Mouse (Mus musculus): Measurements from ENCODE around the gene Gm28048. TPM values are rescaled to one million over a fixed set of nuclear protein-coding genes. Genes with fewer than 3 reads are reported as not detected.

The Gm28048 gene
- 10 to 100 TPM; 32.2 to 37.8 (median 34.9) TPM for polyA plus RNA-seq (2017; shearing (Covaris generic))

DNA sequence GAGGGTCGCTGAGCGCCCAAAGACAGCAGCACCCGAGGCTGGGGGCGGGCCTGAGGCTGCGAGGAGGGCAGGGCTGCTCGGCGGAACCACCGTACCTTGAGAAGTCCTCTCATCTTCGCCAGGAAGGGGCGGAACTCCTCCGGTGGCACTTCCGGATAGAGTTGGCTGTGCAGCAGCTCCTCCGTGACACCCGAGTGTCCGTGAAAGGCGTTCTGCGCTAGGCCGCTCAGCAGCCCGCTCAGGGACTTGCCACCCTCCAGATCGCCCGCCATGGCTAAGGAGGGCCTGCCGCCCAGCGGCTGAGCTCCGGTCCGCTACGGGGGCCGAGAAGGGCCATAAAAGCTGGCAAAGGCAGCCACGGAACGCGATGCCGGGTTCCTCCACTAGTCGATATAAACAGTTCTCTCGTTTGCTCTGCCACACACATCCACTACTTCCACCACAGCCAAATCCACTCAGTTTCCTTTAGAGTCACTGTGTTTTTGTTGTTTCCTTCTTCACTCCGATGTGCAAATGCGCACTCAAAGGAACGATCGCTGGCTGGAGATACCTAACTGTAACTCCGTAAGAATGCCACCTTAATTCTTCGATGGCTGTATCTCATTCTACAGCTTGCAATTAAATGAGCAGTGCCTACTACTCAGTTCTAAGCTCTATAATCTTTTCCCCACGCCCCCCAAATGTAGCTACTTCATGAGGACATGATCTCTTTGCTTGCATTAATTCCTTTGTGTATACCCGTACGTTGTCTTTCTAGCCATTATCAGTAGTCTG, at the start of gene Gm28048, which contains the start of gene Commd1:
Gene Gm28048 (minus strand): TSS at position 107 of the 774 bp plus-strand sequence.
Gene Commd1 (minus strand): TSS at position 399 of the 774 bp plus-strand sequence.
- ATAC-seq: peak; percentile 93

DNA sequence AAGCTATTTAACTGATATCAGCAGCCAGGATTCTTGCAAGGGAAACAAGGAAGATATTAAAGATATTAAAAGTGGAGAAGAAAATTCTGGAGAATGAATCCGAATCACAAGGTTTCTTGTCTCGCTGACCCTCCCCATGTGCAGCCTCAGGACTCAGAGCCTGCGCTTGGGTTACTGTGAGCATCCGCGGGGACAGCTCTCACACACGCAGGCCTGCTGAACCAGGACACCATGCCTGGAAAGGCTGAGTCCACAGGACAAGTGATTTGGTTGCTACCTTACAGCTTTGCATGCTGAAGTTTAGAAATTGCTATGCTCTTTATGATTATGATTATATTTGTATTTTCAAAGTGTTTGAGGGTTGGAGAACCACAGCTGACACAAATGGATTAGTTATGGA, 47.5 kb upstream of the Gm28048 start:
- no peak for ATAC-seq

DNA sequence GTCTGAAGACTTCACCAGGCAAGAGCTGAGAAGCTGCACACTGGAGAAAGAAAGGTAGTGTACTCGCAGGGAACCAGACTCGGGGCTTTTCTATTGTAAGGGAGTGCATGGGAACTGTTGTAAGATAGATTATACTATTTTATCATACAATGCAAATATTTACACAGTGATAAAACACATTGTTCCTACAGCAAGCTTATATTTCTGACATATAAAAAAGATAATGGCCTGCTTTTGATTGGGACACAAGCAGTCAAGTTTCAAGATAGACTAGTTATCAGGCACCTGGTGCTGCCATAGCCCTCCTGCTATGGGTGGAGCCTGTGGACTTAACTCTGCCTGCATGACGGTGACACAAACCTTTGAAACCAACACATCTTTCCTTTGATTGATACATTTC, 47.1 kb upstream of the Gm28048 start:
- no peak for ATAC-seq

DNA sequence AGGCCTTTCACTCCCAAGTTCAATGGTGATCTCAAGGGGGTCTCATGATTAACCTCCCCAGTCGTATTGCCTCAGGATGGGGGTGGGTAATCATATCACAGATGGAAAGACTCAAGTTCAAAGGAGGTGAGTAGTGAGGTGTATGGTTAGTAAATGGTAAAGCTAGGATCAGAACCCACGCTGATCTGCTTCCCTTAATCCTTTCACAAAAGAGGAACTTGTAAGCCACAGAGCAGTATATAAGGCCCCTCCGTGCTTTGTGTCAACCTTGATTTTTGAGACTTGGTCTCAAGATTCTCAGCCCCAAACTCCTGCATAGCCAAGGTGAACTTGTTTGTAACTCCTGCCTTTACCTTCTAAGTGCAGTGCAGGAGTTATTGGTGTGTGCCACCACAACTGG, 42.3 kb upstream of the Gm28048 start:
- ATAC-seq: no peak

DNA sequence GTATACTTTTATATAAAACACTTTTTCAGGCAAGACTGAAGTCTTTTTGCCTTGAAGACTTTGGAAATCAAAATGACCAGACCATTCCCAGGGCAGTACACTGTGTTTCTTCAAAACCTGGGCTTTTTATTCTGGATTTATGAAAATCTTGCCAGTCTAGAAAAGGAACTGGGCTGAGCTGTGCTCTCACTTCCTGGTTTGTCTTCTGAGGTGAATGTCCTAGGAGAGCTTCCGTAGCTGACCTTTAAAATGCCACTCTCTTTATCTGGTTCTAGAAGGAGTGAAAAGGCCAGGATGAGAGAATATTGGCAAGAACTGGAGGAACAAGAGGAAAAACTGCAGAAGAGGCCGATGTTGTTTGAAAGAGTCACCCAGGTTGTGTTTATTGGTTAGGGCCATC, 41.3 kb upstream of the Gm28048 start:
- no peak for ATAC-seq

DNA sequence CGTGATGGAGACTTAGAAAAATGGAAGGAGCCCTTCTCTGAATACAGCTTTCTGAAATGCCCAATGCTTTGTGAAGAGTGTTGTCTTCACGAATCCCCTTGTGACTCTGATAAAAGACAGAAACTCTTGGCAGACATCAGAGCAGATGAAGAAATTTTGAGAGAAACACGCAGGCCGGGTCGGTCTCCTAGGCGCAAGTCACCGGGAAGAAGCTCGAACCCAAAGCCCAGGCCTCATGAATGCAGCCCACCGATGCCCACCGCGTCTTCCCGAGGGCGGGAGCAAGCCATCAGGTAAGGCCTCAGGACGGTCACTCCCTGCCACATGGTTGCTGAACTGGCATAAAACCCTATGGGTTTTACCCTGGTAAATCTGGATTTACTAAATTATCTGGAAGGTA, 39.0 kb upstream of the Gm28048 start:
- ATAC-seq: no peak

- no peak for ATAC-seq
Observed at GRCm38 (mm10) chr11:23020116-23020770, 38.4 kb upstream of the Gm28048 start.

- ATAC-seq: no peak
Observed at GRCm38 (mm10) chr11:23017943-23018342, 36.1 kb upstream of the Gm28048 start.

GRCm38 (mm10) chr11:23014996-23015395, 33.1 kb upstream of the Gm28048 start:
- no peak for ATAC-seq

DNA sequence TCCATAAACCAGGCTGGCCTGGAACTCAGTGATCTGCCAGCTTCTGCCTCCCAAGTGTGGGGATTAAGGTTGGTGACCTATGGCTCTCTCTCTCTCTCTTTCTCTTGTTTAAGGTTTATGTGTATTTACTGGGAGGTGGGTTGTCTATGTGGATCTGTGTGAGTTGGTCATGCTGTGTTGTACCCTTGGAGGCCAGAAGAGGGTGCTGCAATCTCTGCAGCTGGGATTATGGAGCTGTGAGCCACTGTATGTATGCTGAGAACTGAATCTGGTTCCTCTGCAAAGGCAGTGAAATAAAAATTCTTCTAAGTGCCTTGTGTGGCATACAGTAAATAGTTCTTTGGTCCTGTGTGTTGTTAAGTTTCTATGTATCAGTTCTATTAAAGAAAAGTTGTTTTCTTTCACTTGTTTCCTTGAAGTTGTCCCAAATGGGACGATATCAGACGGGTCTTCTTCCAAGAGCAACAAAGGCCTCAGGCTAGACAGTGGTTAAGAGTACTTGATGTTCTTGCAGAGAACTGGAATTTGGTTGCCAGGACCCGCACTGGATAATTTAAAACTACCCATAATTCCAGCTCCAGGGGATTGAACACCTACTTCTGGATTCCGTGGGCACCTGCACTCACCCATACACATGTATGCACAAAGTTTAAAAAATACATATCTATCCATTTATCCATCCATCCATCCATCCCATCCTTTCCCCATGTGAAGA, 31.8 kb upstream of the Gm28048 start:
- ATAC-seq: no peak

GRCm38 (mm10) chr11:23013096-23013495, 31.2 kb upstream of the Gm28048 start:
- no peak for ATAC-seq

- no peak for ATAC-seq
Observed at GRCm38 (mm10) chr11:23008824-23009200, 26.9 kb upstream of the Gm28048 start.

DNA sequence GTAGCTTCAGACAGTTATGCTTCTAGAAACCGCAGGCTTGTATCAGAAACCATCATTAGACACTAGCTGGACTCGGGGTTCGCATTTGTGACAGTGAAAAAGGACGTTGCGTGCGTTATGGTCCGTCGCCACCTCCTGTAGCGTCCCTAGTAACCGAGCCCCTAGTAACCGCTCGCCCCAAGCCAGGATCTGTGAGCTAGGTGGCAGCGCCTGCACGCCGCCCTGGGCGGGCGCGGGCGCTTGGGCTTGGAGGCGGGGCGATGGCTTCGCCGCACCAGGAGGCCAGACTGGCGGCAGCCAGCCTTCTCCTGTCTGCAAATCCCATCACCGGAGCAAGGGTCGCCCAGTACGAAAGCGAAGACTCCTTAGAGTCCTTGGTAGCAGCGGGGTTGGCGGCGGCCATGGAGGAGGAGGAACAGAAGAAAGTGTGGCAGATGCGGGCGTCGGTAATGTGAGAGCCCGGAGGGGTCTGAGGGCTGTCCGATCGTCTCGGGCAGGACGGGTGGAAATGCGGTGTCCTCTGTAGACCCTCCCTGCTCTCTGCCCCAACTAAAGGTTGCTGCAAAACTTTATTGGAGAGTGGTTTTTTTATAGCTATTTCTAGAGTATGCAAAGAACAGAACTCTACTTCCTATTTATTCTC, 26.4 kb upstream of the Gm28048 start:
- peak; percentile 53 for ATAC-seq

GRCm38 (mm10) chr11:23007481-23008180, 25.7 kb upstream of the Gm28048 start, which contains the start of gene Fam161a:
Gene Fam161a, plus strand, starts transcription at chr11:23007531.
- peak; percentile 97 for ATAC-seq

- ATAC-seq: no peak
Observed at GRCm38 (mm10) chr11:23007166-23007480, 25.2 kb upstream of the Gm28048 start.

GRCm38 (mm10) chr11:23005276-23005675, 23.4 kb upstream of the Gm28048 start:
- no peak for ATAC-seq

DNA sequence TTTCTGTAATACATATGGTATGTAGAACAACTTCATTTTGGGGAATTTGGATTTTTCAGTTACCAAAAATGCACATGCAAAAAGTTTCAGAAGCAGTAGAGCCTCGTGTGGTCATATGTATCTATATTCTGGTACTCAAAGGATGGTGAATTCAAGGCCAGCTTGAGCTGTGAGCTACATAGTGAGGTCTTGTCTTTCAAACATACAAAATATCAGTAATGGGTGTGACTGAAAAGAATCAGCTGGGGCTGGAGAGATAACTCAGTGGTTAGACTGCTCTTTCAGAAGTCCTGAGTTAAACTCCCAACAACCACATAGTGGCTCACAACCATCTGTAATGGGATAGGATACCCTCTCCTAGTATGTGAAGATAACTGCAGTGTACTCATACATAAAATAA, 16.4 kb upstream of the Gm28048 start:
- no peak for ATAC-seq

- no peak for ATAC-seq
Observed at GRCm38 (mm10) chr11:22995461-22995860, 13.6 kb upstream of the Gm28048 start.

DNA sequence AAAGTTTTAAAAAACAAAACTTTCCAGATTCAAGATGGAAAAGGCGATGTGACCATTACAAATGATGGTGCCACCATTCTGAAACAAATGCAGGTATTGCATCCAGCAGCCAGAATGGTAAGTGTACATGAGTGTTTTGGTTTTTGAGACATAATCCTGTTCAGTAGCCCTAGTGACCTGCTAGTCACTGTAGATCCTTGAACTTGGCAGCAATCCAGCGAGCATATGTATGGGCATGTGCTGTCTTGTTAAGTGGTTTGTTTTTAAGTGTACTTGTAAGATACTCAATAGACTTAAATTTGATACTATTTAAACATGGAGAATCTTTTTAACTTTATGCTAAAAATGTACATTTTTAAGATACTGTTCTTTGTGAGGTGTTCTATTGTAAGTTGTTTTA, 12.4 kb upstream of the Gm28048 start:
- ATAC-seq: no peak

- ATAC-seq: no peak
Observed at GRCm38 (mm10) chr11:22991218-22991835, 9.4 kb upstream of the Gm28048 start.

DNA sequence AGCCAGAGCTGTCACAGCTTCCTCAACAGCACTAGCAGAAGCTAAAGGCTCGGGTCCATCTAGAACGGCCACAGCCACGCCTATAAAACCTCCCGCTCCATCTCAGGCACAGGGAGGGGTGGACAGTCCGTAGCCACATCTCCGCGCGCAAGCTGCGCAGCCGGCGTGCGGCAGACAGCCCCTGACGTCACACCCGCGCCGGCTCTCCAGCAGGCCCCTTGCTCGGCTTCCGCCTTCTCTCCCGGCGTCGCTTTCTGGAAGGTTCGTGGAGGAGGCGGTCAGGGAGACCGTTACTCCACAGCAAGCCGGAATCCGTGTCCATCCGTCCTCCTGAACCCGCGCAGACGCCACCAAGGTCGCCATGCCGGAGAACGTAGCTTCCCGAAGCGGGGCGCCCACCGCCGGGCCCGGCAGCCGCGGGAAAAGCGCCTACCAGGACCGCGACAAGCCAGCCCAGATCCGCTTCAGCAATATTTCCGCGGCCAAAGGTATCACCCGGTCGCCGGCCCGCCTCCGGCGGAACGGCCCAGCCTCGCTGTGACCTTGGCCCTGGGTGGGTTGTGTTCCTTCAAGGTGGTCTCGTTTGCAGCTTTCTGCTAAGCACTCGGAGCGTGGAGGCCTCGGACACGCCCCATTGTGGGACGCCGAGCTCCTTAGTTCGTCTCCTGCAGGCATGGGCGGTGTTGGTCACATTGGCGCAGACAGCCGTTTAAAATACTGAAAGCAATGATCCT, 8.7 kb upstream of the Gm28048 start, which contains the start of gene Cct4:
Gene Cct4 (plus strand): TSS at position 127 of the 734 bp plus-strand sequence.
- ATAC-seq: peak; percentile 90

All from inflammation-experienced regulatory T-cells, adult 6 months (primary cell).